In genomic region chr11:27105920-27106319, GRCm38 (mm10) we compare ENCODE assay signal across 17 mouse cellular contexts.
DNase-seq lines count a peak whose midpoint lies in the region; ATAC-seq and TF ChIP-seq lines count a peak whose summit lies in the region.
"Had no signal": no experiment of that assay in that cellular context is flagged by ENCODE, and none has a peak within 500 bp of the region (broad histone marks: within the 10 kb centered on the region; RNA-seq: fewer than 3 reads in every experiment).

No protein-coding gene starts in this region.

- H3K4me3 ChIP-seq in embryonic facial prominence, embryonic 14.5 days (ENCODE audit: low read depth, low read length) = no peak overlapping the region
- no peak overlapping the region for H3K4me3 ChIP-seq in embryonic facial prominence, embryonic 10.5 days
- no peak overlapping the region for H3K4me3 ChIP-seq in lung, embryonic 14.5 days (ENCODE audit: low read depth, low read length)
- no peak overlapping the region for H3K4me3 ChIP-seq in myocyte
- H3K4me3 ChIP-seq: forebrain, embryonic 13.5 days; heart, embryonic 10.5 days; liver, embryonic 15.5 days; midbrain, embryonic 12.5 days had no signal

- H3K9me3 ChIP-seq in embryonic facial prominence, embryonic 14.5 days (ENCODE audit: control insufficient read depth, low read length) = no peaks in the 10 kb centered on the region
- H3K9me3 ChIP-seq in embryonic facial prominence, embryonic 10.5 days = no peaks in the 10 kb centered on the region
- no peaks in the 10 kb centered on the region for H3K9me3 ChIP-seq in lung, embryonic 14.5 days (ENCODE audit: low read depth, low read length)
- H3K9me3 ChIP-seq: forebrain, embryonic 13.5 days; heart, embryonic 10.5 days; liver, embryonic 15.5 days; midbrain, embryonic 12.5 days had no signal

- H3K36me3 ChIP-seq in embryonic facial prominence, embryonic 14.5 days (ENCODE audit: control insufficient read depth, insufficient read depth, low read length) = no peaks in the 10 kb centered on the region
- H3K36me3 ChIP-seq in embryonic facial prominence, embryonic 10.5 days (replicated peaks) = no peaks in the 10 kb centered on the region
- no peaks in the 10 kb centered on the region for H3K36me3 ChIP-seq in lung, embryonic 14.5 days (ENCODE audit: insufficient read depth)
- H3K36me3 ChIP-seq in myocyte (ENCODE audit: control insufficient read depth, insufficient read depth) = no peaks in the 10 kb centered on the region
- H3K36me3 ChIP-seq: heart, embryonic 10.5 days; liver, embryonic 15.5 days; midbrain, embryonic 12.5 days had no signal

- H3K4me1 ChIP-seq in embryonic facial prominence, embryonic 14.5 days (ENCODE audit: control insufficient read depth, insufficient read depth, low read length) = no peaks in the 10 kb centered on the region
- no peaks in the 10 kb centered on the region for H3K4me1 ChIP-seq in embryonic facial prominence, embryonic 10.5 days
- H3K4me1 ChIP-seq in lung, embryonic 14.5 days (ENCODE audit: insufficient read depth) = no peaks in the 10 kb centered on the region
- H3K4me1 ChIP-seq: forebrain, embryonic 13.5 days; heart, embryonic 10.5 days; liver, embryonic 15.5 days; midbrain, embryonic 12.5 days had no signal

- no peaks in the 10 kb centered on the region for H3K79me2 ChIP-seq in myocyte (ENCODE audit: control insufficient read depth, insufficient read depth)

- WGBS in embryonic facial prominence, embryonic 14.5 days = 34% methylated on average over 5 of the region's 5 CpGs
- WGBS in embryonic facial prominence, embryonic 10.5 days = 83% methylated on average over 5 of the region's 5 CpGs
- WGBS in lung, embryonic 14.5 days = 22% methylated on average over 5 of the region's 5 CpGs

- DNase-seq in embryonic facial prominence, embryonic 14.5 days (ENCODE audit: low spot score) = peak; percentile 59
- no peak for DNase-seq in embryonic facial prominence, embryonic 10.5 days (ENCODE audit: low spot score)
- peak; percentile 36 for DNase-seq in lung, embryonic 14.5 days
- no peak for DNase-seq in lung, postnatal 14 days
- DNase-seq in brain, embryonic 14.5 days (ENCODE audit: low read depth) = peak; percentile 57
- DNase-seq: cerebellum, adult 2 months; gastrocnemius, postnatal 14 days; heart, postnatal 14 days; left cerebral cortex, postnatal 4 days; lung, postnatal 36 days; right cerebral cortex, postnatal 25 days had no signal

- ATAC-seq in embryonic facial prominence, embryonic 14.5 days (ENCODE audit: low read depth) = peak; percentile 87
- ATAC-seq in lung, embryonic 14.5 days (ENCODE audit: insufficient read depth) = peak; percentile 24; the same call in 1 of the 2 replicates
- ATAC-seq in megakaryocyte-erythroid progenitor cell, adult 5-6 weeks (replicated peaks; ENCODE audit: low FRiP score, low TSS enrichment, poor library complexity, severe bottlenecking) = no peak
- ATAC-seq: forebrain, embryonic 13.5 days had no signal

- H3K27me3 ChIP-seq in embryonic facial prominence, embryonic 14.5 days (replicated peaks; ENCODE audit: control insufficient read depth, insufficient read depth, low read length) = no peaks in the 10 kb centered on the region
- H3K27me3 ChIP-seq in embryonic facial prominence, embryonic 10.5 days (replicated peaks; ENCODE audit: low read depth, poor library complexity, severe bottlenecking) = no peaks in the 10 kb centered on the region
- H3K27me3 ChIP-seq in lung, embryonic 14.5 days (ENCODE audit: insufficient read depth, low read length) = no peaks in the 10 kb centered on the region
- no peaks in the 10 kb centered on the region for H3K27me3 ChIP-seq in myocyte (ENCODE audit: control insufficient read depth, insufficient read depth, insufficient read length)
- H3K27me3 ChIP-seq: forebrain, embryonic 13.5 days; liver, embryonic 15.5 days; midbrain, embryonic 12.5 days had no signal

- no peak overlapping the region for H3ac ChIP-seq in myocyte (ENCODE audit: control insufficient read depth, insufficient read length)

- no peak for TF ChIP-seq POLR2A in brain, embryonic 14.5 days (IDR thresholded peaks at IDR 0.05; ENCODE audit: borderline replicate concordance, extremely low read depth, insufficient read depth, insufficient read length, poor library complexity, severe bottlenecking)
- TF ChIP-seq POLR2A in myocyte (IDR thresholded peaks at IDR 0.05; ENCODE audit: insufficient read length, low read depth) = no peak

- TF ChIP-seq CTCF in lung, embryonic 14.5 days (IDR thresholded peaks at IDR 0.05; ENCODE audit: low read depth) = no peak
- no peak for TF ChIP-seq CTCF in brain, embryonic 14.5 days (IDR thresholded peaks at IDR 0.05; ENCODE audit: borderline replicate concordance, extremely low read depth, insufficient read depth, insufficient read length)

- no peak overlapping the region for H3K4me2 ChIP-seq in embryonic facial prominence, embryonic 14.5 days (ENCODE audit: low read depth, low read length)
- no peak overlapping the region for H3K4me2 ChIP-seq in lung, embryonic 14.5 days
- H3K4me2 ChIP-seq in myocyte (ENCODE audit: low read depth) = no peak overlapping the region
- H3K4me2 ChIP-seq: forebrain, embryonic 13.5 days; liver, embryonic 15.5 days; midbrain, embryonic 12.5 days had no signal

- H3K27ac ChIP-seq in embryonic facial prominence, embryonic 14.5 days (replicated peaks; ENCODE audit: low read depth, low read length) = no peak overlapping the region
- no peak overlapping the region for H3K27ac ChIP-seq in embryonic facial prominence, embryonic 10.5 days (replicated peaks)
- H3K27ac ChIP-seq in lung, embryonic 14.5 days (ENCODE audit: low read depth) = no peak overlapping the region
- H3K27ac ChIP-seq: forebrain, embryonic 13.5 days; heart, embryonic 10.5 days; liver, embryonic 15.5 days; midbrain, embryonic 12.5 days had no signal

- no peak overlapping the region for H3K9ac ChIP-seq in embryonic facial prominence, embryonic 14.5 days (ENCODE audit: low read depth, low read length)
- H3K9ac ChIP-seq in lung, embryonic 14.5 days = no peak overlapping the region
- H3K9ac ChIP-seq: forebrain, embryonic 13.5 days; liver, embryonic 15.5 days; midbrain, embryonic 12.5 days had no signal

TF ChIP-seq in myocyte, 11 proteins besides CTCF, POLR2A, EP300 and RAD21:
- TF ChIP-seq CEBPB (IDR thresholded peaks at IDR 0.05; ENCODE audit: insufficient read depth, poor library complexity, severe bottlenecking) = peak; percentile 34; the same call in 1 of the 2 replicates
- TF ChIP-seq TCF12 (IDR thresholded peaks at IDR 0.05; ENCODE audit: insufficient read depth, poor library complexity, severe bottlenecking) = no peak

Comparison
In these comparisons a context has a peak if more than half of its experiments do, and no peak if none do; other contexts are left out.
1. DNase-seq: peak in embryonic facial prominence, embryonic 14.5 days (single experiment), lung, embryonic 14.5 days (single experiment) and brain, embryonic 14.5 days (single experiment); none in embryonic facial prominence, embryonic 10.5 days (single experiment) and lung, postnatal 14 days (single experiment).